Mouse (Mus musculus) gastrocnemius, postnatal 14 days (tissue): Measurements from ENCODE around the gene Cops6. TPM values are rescaled to one million over a fixed set of nuclear protein-coding genes. Genes with fewer than 3 reads are reported as not detected.

Source experiments
- DNase-seq: peaks from one replicate; pipeline ENCODE4 v3.0.0; 2021; ENCODE audit warnings: mixed read lengths
- intact Hi-C: fragments of 180-260 bp; cut with DNase I; formaldehyde crosslinking; loops from one replicate; pipeline ENCODE4 v1.15.1; 2025; ENCODE audit warnings: low total_unique reads
- long read RNA-seq, 2 experiments: library from polyadenylated mRNA; stranded (forward); transcript quantifications; one replicate each; pipeline ENCODE4 v2.0.0; 2021
- total RNA-seq, 2 experiments: library from RNA; stranded (reverse); gene quantifications; 2 replicates each; pipeline ENCODE4 v1.2.3; 2021

Cops6 gene
- total RNA-seq = 100 to 1,000 TPM; 107 to 110 TPM
- long read RNA-seq, experiment 1, transcript Cops6-201 (10 exons, 1,787 nt) = major isoform, 224 of 235 reads
- long read RNA-seq, experiment 1, partial matches to known transcripts = 5 of 235 reads
- long read RNA-seq, experiment 1, other reads (novel, unspliced or antisense) = 4 of 235 reads
- long read RNA-seq, experiment 2, transcript Cops6-201 (10 exons, 1,787 nt) = major isoform, 247 of 257 reads
- long read RNA-seq, experiment 2, partial matches to known transcripts = 5 of 257 reads
- long read RNA-seq, experiment 2, other reads (novel, unspliced or antisense) = 4 of 257 reads

GRCm38 (mm10) chr5:138160842-138161665, at the start of gene Cops6:
Gene Cops6, plus strand, starts transcription at chr5:138161071.
- intact Hi-C loops = no loop called here
- peak; percentile 96 for DNase-seq

GRCm38 (mm10) chr5:138116255-138117198, 44.3 kb upstream of the Cops6 start, which contains the start of gene Zscan21:
Gene Zscan21, plus strand, starts transcription at chr5:138116903.
- DNase-seq = peak; percentile 91
- intact Hi-C loops = no loop called here

- intact Hi-C loops = no loop called here
- no peak for DNase-seq
These were observed 43.5 kb upstream of the Cops6 start for GRCm38 (mm10) chr5:138117199-138118015.

- intact Hi-C loops = no loop called here
These were observed 42.8 kb upstream of the Cops6 start for GRCm38 (mm10) chr5:138118041-138118440.

GRCm38 (mm10) chr5:138132425-138133064, 28.3 kb upstream of the Cops6 start:
- no peak for DNase-seq
- intact Hi-C loops = loop anchor here (10.0 kb wide), 1 partner anchor 238 kb away; no protein-coding TSS in a partner anchor

More at GRCm38 (mm10) chr5:138118041-138118440, 42.8 kb upstream of the Cops6 start:
- no peak for DNase-seq

- intact Hi-C loops = loop anchor here (10.0 kb wide), 1 partner anchor 242 kb away; no protein-coding TSS in a partner anchor
- no peak for DNase-seq
These were observed 23.6 kb upstream of the Cops6 start for GRCm38 (mm10) chr5:138137257-138137656.

- DNase-seq = no peak
- intact Hi-C loops = loop anchor here (10.0 kb wide), 1 partner anchor 243 kb away; no protein-coding TSS in a partner anchor
These were observed 22.8 kb upstream of the Cops6 start for GRCm38 (mm10) chr5:138137935-138138549.

GRCm38 (mm10) chr5:138138585-138138984, 22.3 kb upstream of the Cops6 start:
- no peak for DNase-seq
- intact Hi-C loops = loop anchor here (10.0 kb wide), 1 partner anchor 244 kb away; no protein-coding TSS in a partner anchor

- intact Hi-C loops = no loop called here
- DNase-seq = no peak
These were observed 6.5 kb upstream of the Cops6 start for GRCm38 (mm10) chr5:138154390-138154789.

- DNase-seq = peak; percentile 81
- intact Hi-C loops = no loop called here
These were observed 5.4 kb upstream of the Cops6 start, which contains the start of gene Zfp113 for GRCm38 (mm10) chr5:138155443-138155976. Gene Zfp113, minus strand, starts transcription at chr5:138155744.

- intact Hi-C loops = no loop called here
- DNase-seq = no peak
These were observed 578 bp upstream of the Cops6 start for GRCm38 (mm10) chr5:138160224-138160762.

GRCm38 (mm10) chr5:138163046-138163445, 2.2 kb downstream of the Cops6 start:
- no peak for DNase-seq
- intact Hi-C loops = no loop called here

- intact Hi-C loops = no loop called here
These were observed 2.7 kb downstream of the Cops6 start for GRCm38 (mm10) chr5:138163610-138164009.

GRCm38 (mm10) chr5:138165594-138165993, 4.7 kb downstream of the Cops6 start:
- intact Hi-C loops = no loop called here
- DNase-seq = no peak

More at GRCm38 (mm10) chr5:138163610-138164009, 2.7 kb downstream of the Cops6 start:
- DNase-seq = no peak

GRCm38 (mm10) chr5:138170936-138171561, 10.2 kb downstream of the Cops6 start:
- intact Hi-C loops = no loop called here
- DNase-seq = peak; percentile 97

GRCm38 (mm10) chr5:138171695-138172491, 11.0 kb downstream of the Cops6 start, which contains the start of the genes Ap4m1 and Mcm7:
Gene Ap4m1, plus strand, starts transcription at chr5:138172002.
Gene Mcm7, minus strand, starts transcription at chr5:138172422.
- peak; percentile 98 for DNase-seq
- intact Hi-C loops = no loop called here
